Mouse (Mus musculus): ENCODE measurements around the gene Cdkl4. TPM values are rescaled to one million over a fixed set of nuclear protein-coding genes. Genes with fewer than 3 reads are reported as not detected.
"Not testable (repeated sequence)": the region's sequence is repeated elsewhere in the genome, so short reads cannot be mapped to it uniquely, and the experiment has no call there.

Gene Cdkl4
- polyA plus RNA-seq, 1 experiment from 2014 or later, result 0.45 TPM

DNA sequence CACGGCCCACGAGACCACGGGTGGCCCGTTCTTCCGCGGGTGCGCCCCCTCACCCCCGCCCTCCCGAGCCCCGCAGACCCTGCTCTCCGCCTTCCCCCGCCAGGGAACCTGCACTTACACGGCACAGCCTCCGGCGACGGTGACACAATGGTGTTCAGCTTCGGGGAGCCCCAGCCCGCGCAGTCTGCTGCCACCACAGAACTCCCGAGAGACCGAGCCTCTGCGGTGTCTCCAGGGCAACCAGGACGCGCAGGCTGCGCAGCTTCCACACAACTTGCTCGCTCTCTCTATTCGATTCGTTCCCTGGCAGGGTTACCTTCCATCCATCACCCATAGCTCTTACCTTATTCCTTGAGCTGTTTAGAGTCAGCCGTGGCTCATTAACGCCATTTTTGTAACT lies 399 bp downstream of the Cdkl4 start:
- Histone ChIP-seq H3K27ac (no peak overlapping the region), H3K4me3 (replicated peaks) (peak overlapping the region; percentile 38), H3K9ac (peak overlapping the region; percentile 34), H3K9me3 (no peaks in the 10 kb centered on the region), H3K4me2 (replicated peaks) (peak overlapping the region; percentile 95), H3K27me3 (replicated peaks) (no peaks in the 10 kb centered on the region), H3K4me1 (replicated peaks) (no peaks in the 10 kb centered on the region), H3K36me3 (peaks cover 3% of the 10 kb centered on the region; the same call in 1 of the 2 replicates)
- ATAC-seq, result peak; percentile 93
- WGBS, result 1% methylated on average over 30 of the region's 30 CpGs

DNA sequence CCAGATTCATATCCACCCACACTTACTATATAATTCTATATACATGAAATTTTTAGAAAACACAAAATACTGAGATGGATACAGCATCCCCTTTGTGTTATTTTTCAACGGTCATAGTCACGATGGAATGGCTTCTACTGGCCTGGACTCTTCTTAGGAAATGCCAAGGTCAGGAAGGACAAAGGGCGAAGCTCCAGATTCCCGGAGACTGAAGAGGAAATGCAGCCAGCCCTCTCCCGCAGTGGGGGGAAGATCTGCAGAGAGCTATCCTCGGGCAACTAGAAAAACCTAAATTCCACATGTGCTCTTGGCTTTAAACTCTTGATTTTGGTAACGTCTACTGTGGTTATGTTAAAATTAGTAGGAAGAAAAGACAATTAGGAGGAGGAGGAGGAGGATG lies 2.6 kb downstream of the Cdkl4 start:
- 73% methylated on average over 7 of the region's 7 CpGs for WGBS
- Histone ChIP-seq H3K4me1 (replicated peaks) (no peaks in the 10 kb centered on the region), H3K36me3 (peaks cover 3% of the 10 kb centered on the region; the same call in 1 of the 2 replicates), H3K27me3 (replicated peaks) (no peaks in the 10 kb centered on the region), H3K9ac (no peak overlapping the region), H3K4me3 (replicated peaks) (no peak overlapping the region), H3K9me3 (no peaks in the 10 kb centered on the region), H3K27ac (no peak overlapping the region), H3K4me2 (replicated peaks) (no peak overlapping the region)
- ATAC-seq, result no peak

DNA sequence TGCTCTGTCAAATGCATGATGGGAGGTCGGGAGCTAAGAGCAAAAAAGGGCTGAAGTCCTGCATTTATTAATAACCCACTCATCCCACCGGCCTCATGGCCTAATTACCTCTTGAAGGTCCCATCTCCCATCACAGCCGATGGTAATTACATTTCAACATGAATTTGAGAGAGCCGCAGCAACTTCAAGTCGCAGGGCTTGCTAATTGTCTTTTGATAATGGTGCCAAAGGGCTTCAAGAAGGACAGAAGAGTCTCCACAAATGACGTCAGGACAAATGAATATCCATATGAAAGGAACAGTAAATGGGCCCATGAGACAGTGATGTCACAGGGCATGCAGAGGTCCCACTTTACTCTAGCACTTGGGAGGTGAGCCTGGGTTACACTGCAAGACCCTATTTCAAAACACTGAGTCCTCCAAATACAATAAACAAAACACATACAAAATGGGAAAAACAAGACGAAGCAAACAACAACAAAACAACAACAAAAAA lies 3.1 kb downstream of the Cdkl4 start:
- Histone ChIP-seq H3K9me3 (no peaks in the 10 kb centered on the region), H3K36me3 (no peaks in the 10 kb centered on the region; the same call in 1 of the 2 replicates), H3K9ac (no peak overlapping the region), H3K4me3 (replicated peaks) (no peak overlapping the region), H3K4me1 (replicated peaks) (no peaks in the 10 kb centered on the region), H3K27me3 (replicated peaks) (no peaks in the 10 kb centered on the region), H3K27ac (no peak overlapping the region), H3K4me2 (replicated peaks) (no peak overlapping the region)
- 77% methylated on average over 7 of the region's 7 CpGs for WGBS
- no peak for ATAC-seq

DNA sequence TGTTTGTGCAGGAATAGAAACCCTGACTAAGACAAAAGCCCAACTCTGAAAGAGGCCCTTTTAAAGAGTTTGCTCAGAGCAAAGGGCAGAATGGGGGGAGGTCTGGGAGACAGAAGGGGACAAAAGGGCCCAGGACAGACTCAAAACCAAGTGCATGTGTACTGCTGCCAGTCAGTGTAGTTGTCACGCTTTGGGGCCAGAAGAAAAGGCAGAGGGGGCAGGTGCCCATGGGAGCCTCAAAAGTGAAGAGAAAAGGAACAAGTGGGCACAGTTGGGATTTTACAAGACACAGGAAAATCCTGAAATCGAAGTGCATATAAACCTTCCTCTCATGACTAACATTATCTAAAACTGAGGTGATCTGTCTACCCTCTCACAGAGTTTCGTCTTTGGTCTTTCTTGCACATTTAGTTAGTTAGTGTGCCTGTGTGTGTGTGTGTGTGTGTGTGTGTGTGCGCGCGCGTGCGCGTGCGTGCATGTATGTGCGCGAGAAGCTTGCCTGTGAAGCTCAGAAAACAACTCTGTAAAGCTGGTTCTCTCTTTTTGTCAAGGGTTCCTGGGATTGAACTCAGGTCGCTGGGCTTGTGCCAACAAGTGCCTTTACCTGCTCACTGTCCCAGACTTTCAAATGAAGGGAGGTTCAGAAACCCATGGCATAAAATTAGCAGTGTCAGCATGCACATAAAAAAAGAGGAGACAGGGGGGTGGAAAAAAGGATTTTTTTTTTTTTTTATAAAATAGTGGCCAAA lies 5.3 kb downstream of the Cdkl4 start:
- Histone ChIP-seq H3K27ac (no peak overlapping the region), H3K4me3 (replicated peaks) (no peak overlapping the region), H3K27me3 (replicated peaks) (no peaks in the 10 kb centered on the region), H3K4me2 (replicated peaks) (no peak overlapping the region), H3K4me1 (replicated peaks) (no peaks in the 10 kb centered on the region), H3K9ac (no peak overlapping the region), H3K36me3 (no peaks in the 10 kb centered on the region), H3K9me3 (no peaks in the 10 kb centered on the region)
- 95% methylated on average over 13 of the region's 13 CpGs for WGBS
- no peak for ATAC-seq

DNA sequence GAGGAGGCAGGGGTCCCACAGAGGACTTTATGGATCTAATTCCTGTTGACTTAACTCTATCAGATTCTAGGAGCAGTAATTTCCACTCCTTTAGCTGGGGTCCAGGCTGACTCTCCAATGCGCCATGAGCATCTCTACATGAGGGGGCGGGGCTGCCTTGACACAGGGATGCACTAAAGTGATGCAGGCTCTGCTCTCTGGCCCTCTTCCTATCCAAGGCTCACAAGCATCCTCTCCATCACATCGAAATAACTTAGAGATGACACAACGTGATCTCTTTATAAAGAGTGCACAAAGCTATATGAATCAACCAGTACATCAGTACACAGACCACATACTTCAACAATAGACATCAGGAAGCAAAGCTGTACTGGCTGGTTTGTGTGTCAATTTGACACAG lies 6.2 kb downstream of the Cdkl4 start:
- no peak overlapping the region for H3K4me3 ChIP-seq (replicated peaks)
- H3K27ac ChIP-seq, result no peak overlapping the region
- no peaks in the 10 kb centered on the region for H3K27me3 ChIP-seq (replicated peaks)
- ATAC-seq, result no peak
- WGBS, result 86% methylated on average over 4 of the region's 4 CpGs
- H3K36me3 ChIP-seq, result no peaks in the 10 kb centered on the region
- H3K4me2 ChIP-seq (replicated peaks), result no peak overlapping the region
- H3K9ac ChIP-seq, result no peak overlapping the region
- no peaks in the 10 kb centered on the region for H3K4me1 ChIP-seq (replicated peaks)
- H3K9me3 ChIP-seq, result no peaks in the 10 kb centered on the region

DNA sequence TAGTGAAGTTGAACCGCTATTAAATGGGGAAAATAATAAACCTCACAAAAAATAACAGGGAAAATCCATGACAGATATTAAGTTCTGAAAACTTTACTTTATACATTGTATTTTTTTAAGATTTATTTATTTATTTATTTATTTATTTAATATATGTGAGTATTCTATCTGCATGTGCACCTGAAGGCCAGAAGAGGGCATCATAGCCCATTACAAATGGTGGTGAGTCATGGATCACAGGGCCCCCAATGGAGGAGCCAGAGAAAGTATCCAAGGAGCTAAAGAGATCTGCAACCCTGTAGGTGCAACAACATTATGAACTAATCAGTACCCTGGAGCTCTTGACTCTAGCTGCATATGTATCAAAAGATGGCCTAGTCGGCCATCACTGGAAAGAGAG lies 7.9 kb downstream of the Cdkl4 start:
- not testable (repeated sequence) for H3K4me2 ChIP-seq (replicated peaks); ATAC-seq; H3K4me1 ChIP-seq (replicated peaks); H3K36me3 ChIP-seq; H3K9me3 ChIP-seq; H3K27ac ChIP-seq; H3K27me3 ChIP-seq (replicated peaks); H3K9ac ChIP-seq; H3K4me3 ChIP-seq (replicated peaks)
- WGBS, result 100% methylated on average over 2 of the region's 2 CpGs

DNA sequence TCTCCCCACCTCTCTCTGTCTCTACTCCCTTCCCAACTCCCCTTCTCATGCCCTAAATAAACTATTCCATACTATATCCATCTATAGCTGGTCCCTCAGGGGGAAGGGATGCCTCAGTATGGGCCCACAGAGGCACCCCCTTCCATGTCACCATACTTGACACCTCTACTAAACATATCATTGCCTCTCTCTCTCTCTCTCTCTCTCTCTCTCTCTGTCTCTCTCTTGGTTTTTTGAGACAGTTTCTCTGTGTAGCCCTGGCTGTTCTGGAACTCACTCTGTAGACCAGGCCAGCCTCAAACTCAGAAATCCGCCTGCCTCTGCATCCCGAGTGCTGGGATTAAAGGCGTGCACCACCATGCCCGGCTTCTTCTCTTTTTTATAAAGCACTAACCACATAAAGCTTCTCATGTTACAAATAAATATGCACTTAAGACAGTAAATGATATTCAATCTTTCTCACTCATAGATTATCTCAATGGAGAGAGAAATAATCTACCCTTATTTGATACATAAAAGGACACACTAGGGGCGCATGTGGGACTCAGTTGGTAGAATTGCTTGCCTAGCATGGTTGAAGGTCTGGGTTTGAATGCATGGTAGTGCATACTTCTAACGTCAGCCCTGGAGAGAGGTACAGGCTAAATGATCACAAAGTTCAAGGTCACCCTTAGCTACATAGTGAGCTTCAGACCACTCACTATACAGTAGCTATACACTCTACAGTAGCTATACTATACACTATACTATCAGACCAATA lies 8.6 kb downstream of the Cdkl4 start:
- no peaks in the 10 kb centered on the region for H3K4me1 ChIP-seq (replicated peaks)
- no peak overlapping the region for H3K4me3 ChIP-seq (replicated peaks)
- no peaks in the 10 kb centered on the region for H3K9me3 ChIP-seq
- no peak overlapping the region for H3K4me2 ChIP-seq (replicated peaks)
- ATAC-seq, result no peak
- H3K9ac ChIP-seq, result no peak overlapping the region
- no peak overlapping the region for H3K27ac ChIP-seq
- no peaks in the 10 kb centered on the region for H3K27me3 ChIP-seq (replicated peaks)
- WGBS, result 89% methylated on average over 6 of the region's 6 CpGs
- H3K36me3 ChIP-seq, result no peaks in the 10 kb centered on the region

DNA sequence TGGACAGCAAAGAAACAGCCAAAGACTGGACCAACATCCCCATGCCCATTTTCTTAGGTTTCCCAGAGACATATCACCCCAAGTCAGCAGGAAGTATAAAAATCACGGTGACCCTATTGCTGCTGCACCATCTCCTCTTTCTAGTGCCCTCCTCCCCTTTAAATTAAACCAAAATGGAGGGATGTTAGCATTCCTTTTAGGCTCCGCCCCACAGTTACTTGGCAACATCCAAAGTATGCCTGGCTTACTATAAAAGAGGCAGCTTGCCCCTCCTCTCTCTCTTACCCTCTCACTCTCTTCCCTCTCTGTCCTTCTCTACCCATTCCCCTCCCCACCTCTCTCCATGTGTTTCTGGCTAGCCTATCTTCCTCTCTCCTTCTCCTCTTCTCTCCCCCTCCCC lies 9.2 kb downstream of the Cdkl4 start:
- H3K9me3 ChIP-seq, result no peaks in the 10 kb centered on the region

DNA sequence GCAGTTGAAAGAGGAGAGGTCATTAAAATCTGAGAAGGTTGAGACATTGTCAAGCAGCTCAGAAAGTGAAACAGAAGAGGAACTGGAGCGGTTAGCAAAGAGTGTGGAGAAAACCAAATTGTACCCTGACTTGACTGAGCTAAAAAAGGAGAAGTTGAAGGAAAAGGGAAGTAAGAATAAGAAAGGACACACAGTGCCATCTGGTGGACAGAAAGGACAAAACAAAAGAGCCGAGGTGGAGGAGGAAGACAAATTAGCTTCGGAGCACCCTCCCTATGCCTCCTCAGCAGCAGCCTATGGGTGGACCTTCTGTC lies 13.0 kb downstream of the Cdkl4 start:
- WGBS, result 71% methylated on average over 3 of the region's 3 CpGs
- no peak overlapping the region for H3K4me2 ChIP-seq (replicated peaks)
- no peaks in the 10 kb centered on the region for H3K4me1 ChIP-seq (replicated peaks)
- H3K9ac ChIP-seq, result no peak overlapping the region
- H3K27ac ChIP-seq, result no peak overlapping the region
- no peaks in the 10 kb centered on the region for H3K9me3 ChIP-seq
- H3K27me3 ChIP-seq (replicated peaks), result no peaks in the 10 kb centered on the region
- H3K36me3 ChIP-seq, result no peaks in the 10 kb centered on the region
- no peak overlapping the region for H3K4me3 ChIP-seq (replicated peaks)
- no peak for ATAC-seq

More for the DNA sequence above, 9.2 kb downstream of the Cdkl4 start:
- Histone ChIP-seq H3K9ac (no peak overlapping the region), H3K4me1 (replicated peaks) (no peaks in the 10 kb centered on the region), H3K27me3 (replicated peaks) (no peaks in the 10 kb centered on the region), H3K36me3 (no peaks in the 10 kb centered on the region), H3K27ac (no peak overlapping the region), H3K4me2 (replicated peaks) (no peak overlapping the region), H3K4me3 (replicated peaks) (no peak overlapping the region)
- WGBS, result 77% methylated on average over 2 of the region's 2 CpGs
- ATAC-seq, result no peak

DNA sequence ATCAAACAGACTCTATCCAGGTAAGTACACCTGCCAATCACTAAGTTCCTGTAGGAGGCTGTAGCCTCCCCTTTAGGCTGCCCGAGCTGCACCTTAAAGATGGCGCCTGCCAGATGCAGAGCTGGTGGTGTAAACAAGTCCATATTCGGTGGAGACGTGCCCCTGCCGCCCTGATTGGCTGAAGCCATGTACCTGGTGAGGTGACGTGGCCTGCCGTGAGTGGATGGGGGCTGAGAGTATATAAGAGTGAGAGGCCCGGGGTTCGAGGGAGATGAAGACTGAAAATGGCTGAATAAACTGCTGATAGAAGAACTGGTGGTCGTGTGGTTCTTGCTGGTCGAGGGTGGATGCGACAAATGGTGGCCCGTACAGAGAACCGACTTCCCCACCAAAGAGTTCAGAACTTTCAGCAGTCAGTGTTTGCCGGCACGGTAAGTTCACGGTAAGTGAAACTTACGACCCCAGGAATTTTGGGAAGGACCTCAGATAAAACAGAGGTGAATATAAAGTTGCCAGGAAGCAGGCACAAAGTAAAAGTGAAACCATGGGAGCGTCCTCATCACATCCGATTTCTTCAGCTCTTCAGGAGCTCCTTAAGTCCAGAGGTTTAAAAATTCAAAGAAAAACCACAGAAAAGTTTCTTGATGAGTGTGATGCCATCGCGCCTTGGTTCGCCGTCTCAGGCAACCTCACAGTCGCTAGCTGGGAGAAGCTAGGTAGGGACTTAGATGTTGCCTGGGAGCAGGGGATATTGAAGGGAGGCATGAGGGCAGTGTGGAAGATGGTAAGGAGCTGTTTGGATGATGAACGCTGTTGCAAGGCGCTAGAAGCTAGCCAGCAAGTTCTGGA lies 13.6 kb downstream of the Cdkl4 start:
- H3K4me2 ChIP-seq (replicated peaks); H3K27me3 ChIP-seq (replicated peaks); H3K27ac ChIP-seq; ATAC-seq; H3K4me3 ChIP-seq (replicated peaks); H3K9ac ChIP-seq; H3K9me3 ChIP-seq; H3K36me3 ChIP-seq; H3K4me1 ChIP-seq (replicated peaks): not testable (repeated sequence)
- WGBS, result 94% methylated on average over 27 of the region's 27 CpGs

DNA sequence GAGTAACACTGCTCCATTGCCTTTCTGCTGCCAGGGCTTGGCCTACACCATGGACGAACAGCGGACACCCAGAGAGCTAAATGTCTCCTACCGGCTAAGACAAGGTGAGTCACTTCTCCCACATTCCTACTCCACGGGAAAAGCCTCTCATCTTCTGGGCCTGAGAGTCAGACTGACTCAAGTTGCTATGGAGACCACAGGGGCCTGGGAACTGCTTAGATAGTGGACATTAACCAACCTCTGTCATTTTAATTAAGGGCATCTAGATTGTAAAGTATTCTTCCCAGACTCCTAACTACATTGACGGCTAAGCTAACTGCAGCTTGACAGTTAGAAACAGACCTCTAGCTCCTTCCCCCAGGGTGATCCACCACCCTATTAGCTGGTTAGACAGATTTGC lies 14.8 kb downstream of the Cdkl4 start:
- no peaks in the 10 kb centered on the region for H3K36me3 ChIP-seq
- no peaks in the 10 kb centered on the region for H3K9me3 ChIP-seq
- H3K4me2 ChIP-seq (replicated peaks), result no peak overlapping the region
- WGBS, result 72% methylated on average over 5 of the region's 5 CpGs
- H3K9ac ChIP-seq, result no peak overlapping the region
- H3K4me3 ChIP-seq (replicated peaks), result no peak overlapping the region
- H3K4me1 ChIP-seq (replicated peaks), result no peaks in the 10 kb centered on the region
- H3K27me3 ChIP-seq (replicated peaks), result no peaks in the 10 kb centered on the region
- ATAC-seq, result no peak
- no peak overlapping the region for H3K27ac ChIP-seq

DNA sequence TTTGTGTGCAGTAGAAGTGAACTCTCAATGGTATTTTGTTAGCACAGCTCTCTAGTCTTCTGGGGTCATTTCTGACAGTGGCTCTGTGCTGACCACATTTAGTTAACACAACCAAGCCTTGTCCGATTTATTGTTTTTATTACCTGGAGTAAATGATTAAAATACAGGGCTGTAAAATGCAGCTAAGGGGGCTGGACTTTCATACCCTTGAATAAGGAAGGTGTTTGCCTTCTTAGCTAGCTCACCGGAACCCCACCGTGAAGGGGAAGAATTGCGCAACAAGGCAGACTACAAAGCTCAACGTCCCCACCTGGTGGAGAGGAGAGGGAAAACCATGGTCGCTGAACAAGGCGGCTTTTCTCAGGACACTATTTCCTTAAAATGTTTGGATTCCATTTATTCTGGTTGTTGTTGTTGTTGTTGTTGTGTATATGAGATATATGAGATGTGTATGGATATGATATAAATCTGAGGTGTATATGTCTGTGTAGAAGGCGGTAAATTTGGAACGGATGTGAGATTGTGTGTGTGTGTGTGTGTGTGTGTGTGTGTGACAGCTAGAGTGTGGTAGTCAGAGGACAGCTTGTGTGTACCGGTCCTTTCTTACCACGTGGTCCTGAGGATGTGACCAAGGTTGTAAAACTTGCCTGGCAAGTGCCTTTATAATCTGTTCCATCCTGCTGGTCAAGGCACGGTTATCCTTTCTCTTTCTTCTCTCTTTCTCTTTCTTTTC lies 16.8 kb downstream of the Cdkl4 start:
- H3K27ac ChIP-seq, result peak overlapping the region; percentile 6; the same call in 1 of the 2 replicates
- no peaks in the 10 kb centered on the region for H3K27me3 ChIP-seq (replicated peaks)
- WGBS, result 17% methylated on average over 12 of the region's 12 CpGs
- ATAC-seq, result peak; percentile 92
- no peaks in the 10 kb centered on the region for H3K36me3 ChIP-seq
- H3K4me3 ChIP-seq (replicated peaks), result no peak overlapping the region
- H3K4me2 ChIP-seq (replicated peaks), result peak overlapping the region; percentile 29
- no peaks in the 10 kb centered on the region for H3K4me1 ChIP-seq (replicated peaks)
- H3K9ac ChIP-seq, result no peak overlapping the region
- H3K9me3 ChIP-seq, result no peaks in the 10 kb centered on the region

Data from intestine, embryonic 15.5 days (tissue).